Mouse (Mus musculus): ENCODE results near the gene Nedd4.
"Not testable (repeated sequence)": the region's sequence is repeated elsewhere in the genome, so short reads cannot be mapped to it uniquely, and the experiment has no call there.

Nedd4 gene

GRCm38 (mm10) chr9:72652961-72653360, 9.2 kb upstream of the Nedd4 start:
- DNase-seq (ENCODE audit: low spot score in 2 of 2), result no peak

- no peak for DNase-seq (ENCODE audit: low spot score in 2 of 2)
Observed at GRCm38 (mm10) chr9:72653533-72653932, 8.6 kb upstream of the Nedd4 start.

GRCm38 (mm10) chr9:72654593-72655242, 7.4 kb upstream of the Nedd4 start:
- DNase-seq (ENCODE audit: low spot score in 2 of 2), result peak; percentile 71 to 87

GRCm38 (mm10) chr9:72655602-72656001, 6.5 kb upstream of the Nedd4 start:
- peak in 1 of 2 experiments; percentile 18 for DNase-seq (ENCODE audit: low spot score in 2 of 2)

- no peak for DNase-seq (ENCODE audit: low spot score in 2 of 2)
Observed at GRCm38 (mm10) chr9:72656491-72656890, 5.7 kb upstream of the Nedd4 start.

- no peak for DNase-seq (ENCODE audit: low spot score in 2 of 2)
Observed at GRCm38 (mm10) chr9:72656940-72657339, 5.2 kb upstream of the Nedd4 start.

GRCm38 (mm10) chr9:72657694-72658093, 4.5 kb upstream of the Nedd4 start:
- DNase-seq (ENCODE audit: low spot score in 2 of 2), result no peak

GRCm38 (mm10) chr9:72660139-72660538, 2.0 kb upstream of the Nedd4 start:
- DNase-seq (ENCODE audit: low spot score in 2 of 2), result peak in 1 of 2 experiments; percentile 39

GRCm38 (mm10) chr9:72660911-72661310, 1.2 kb upstream of the Nedd4 start:
- no peak for DNase-seq (ENCODE audit: low spot score in 2 of 2)

- DNase-seq (ENCODE audit: low spot score in 2 of 2), result no peak
Observed at GRCm38 (mm10) chr9:72661561-72661894, 618 bp upstream of the Nedd4 start.

- DNase-seq (ENCODE audit: low spot score in 2 of 2), result peak; percentile 69 to 84
Observed at GRCm38 (mm10) chr9:72662691-72663533, 766 bp downstream of the Nedd4 start.

GRCm38 (mm10) chr9:72663534-72663918, 1.4 kb downstream of the Nedd4 start:
- no peak for DNase-seq (ENCODE audit: low spot score in 2 of 2)

- no peak for DNase-seq (ENCODE audit: low spot score in 2 of 2)
Observed at GRCm38 (mm10) chr9:72664409-72665351, 2.5 kb downstream of the Nedd4 start.

- DNase-seq (ENCODE audit: low spot score in 2 of 2), result no peak
Observed at GRCm38 (mm10) chr9:72665517-72665916, 3.4 kb downstream of the Nedd4 start.

GRCm38 (mm10) chr9:72666352-72667021, 4.3 kb downstream of the Nedd4 start:
- DNase-seq (ENCODE audit: low spot score in 2 of 2), result not testable (repeated sequence)

- DNase-seq (ENCODE audit: low spot score in 2 of 2), result no peak
Observed at GRCm38 (mm10) chr9:72667126-72667525, 5.0 kb downstream of the Nedd4 start.

GRCm38 (mm10) chr9:72669383-72669782, 7.2 kb downstream of the Nedd4 start:
- DNase-seq (ENCODE audit: low spot score in 2 of 2), result no peak

- peak; percentile 79 to 94 for DNase-seq (ENCODE audit: low spot score in 2 of 2)
Observed at GRCm38 (mm10) chr9:72672361-72672760, 10.2 kb downstream of the Nedd4 start.

- no peak for DNase-seq (ENCODE audit: low spot score in 2 of 2)
Observed at GRCm38 (mm10) chr9:72674957-72675744, 13.0 kb downstream of the Nedd4 start.

- no peak for DNase-seq (ENCODE audit: low spot score in 2 of 2)
Observed at GRCm38 (mm10) chr9:72675745-72676200, 13.6 kb downstream of the Nedd4 start.

- no peak for DNase-seq (ENCODE audit: low spot score in 2 of 2)
Observed at GRCm38 (mm10) chr9:72677659-72678058, 15.5 kb downstream of the Nedd4 start.

Data from spleen, postnatal 4 days (tissue).